Mouse (Mus musculus): ENCODE data around the gene Copa.

Copa gene

GRCm38 (mm10) chr1:172082899-172083445, 643 bp downstream of the Copa start:
- peak; percentile 47 for DNase-seq (ENCODE audit: low read depth, low spot score)

GRCm38 (mm10) chr1:172093522-172093921, 11.2 kb downstream of the Copa start:
- DNase-seq (ENCODE audit: low read depth, low spot score), result no peak

GRCm38 (mm10) chr1:172094295-172094694, 12.0 kb downstream of the Copa start:
- no peak for DNase-seq (ENCODE audit: low read depth, low spot score)

GRCm38 (mm10) chr1:172095202-172095601, 12.9 kb downstream of the Copa start:
- no peak for DNase-seq (ENCODE audit: low read depth, low spot score)

GRCm38 (mm10) chr1:172099325-172100033, 17.1 kb downstream of the Copa start:
- peak; percentile 42 for DNase-seq (ENCODE audit: low read depth, low spot score)

GRCm38 (mm10) chr1:172103619-172104018, 21.3 kb downstream of the Copa start:
- no peak for DNase-seq (ENCODE audit: low read depth, low spot score)

GRCm38 (mm10) chr1:172105101-172105500, 22.8 kb downstream of the Copa start:
- no peak for DNase-seq (ENCODE audit: low read depth, low spot score)

- no peak for DNase-seq (ENCODE audit: low read depth, low spot score)
Observed at GRCm38 (mm10) chr1:172107777-172108477, 25.6 kb downstream of the Copa start.

GRCm38 (mm10) chr1:172116948-172117347, 34.6 kb downstream of the Copa start:
- DNase-seq (ENCODE audit: low read depth, low spot score), result no peak

- no peak for DNase-seq (ENCODE audit: low read depth, low spot score)
Observed at GRCm38 (mm10) chr1:172119100-172119499, 36.8 kb downstream of the Copa start.

GRCm38 (mm10) chr1:172119720-172120119, 37.4 kb downstream of the Copa start:
- peak; percentile 80 for DNase-seq (ENCODE audit: low read depth, low spot score)

GRCm38 (mm10) chr1:172122671-172123070, 40.3 kb downstream of the Copa start:
- no peak for DNase-seq (ENCODE audit: low read depth, low spot score)

- no peak for DNase-seq (ENCODE audit: low read depth, low spot score)
Observed at GRCm38 (mm10) chr1:172124572-172124971, 42.2 kb downstream of the Copa start.

- DNase-seq (ENCODE audit: low read depth, low spot score), result peak; percentile 95
Observed at GRCm38 (mm10) chr1:172126376-172127347, 44.3 kb downstream of the Copa start, which contains the start of gene Pex19. Gene Pex19 (plus strand): TSS chr1:172126755.

- DNase-seq (ENCODE audit: low read depth, low spot score), result peak; percentile 29
Observed at GRCm38 (mm10) chr1:172127487-172127886, 45.2 kb downstream of the Copa start.

GRCm38 (mm10) chr1:172128563-172128962, 46.2 kb downstream of the Copa start:
- no peak for DNase-seq (ENCODE audit: low read depth, low spot score)

- peak; percentile 70 for DNase-seq (ENCODE audit: low read depth, low spot score)
Observed at GRCm38 (mm10) chr1:172129108-172129507, 46.8 kb downstream of the Copa start.

GRCm38 (mm10) chr1:172129780-172130179, 47.5 kb downstream of the Copa start:
- no peak for DNase-seq (ENCODE audit: low read depth, low spot score)

- peak; percentile 62 for DNase-seq (ENCODE audit: low read depth, low spot score)
Observed at GRCm38 (mm10) chr1:172132319-172132718, 50.0 kb downstream of the Copa start.

GRCm38 (mm10) chr1:172133535-172133934, 51.2 kb downstream of the Copa start:
- no peak for DNase-seq (ENCODE audit: low read depth, low spot score)

- no peak for DNase-seq (ENCODE audit: low read depth, low spot score)
Observed at GRCm38 (mm10) chr1:172134072-172134471, 51.7 kb downstream of the Copa start.

GRCm38 (mm10) chr1:172140160-172140559, 57.8 kb downstream of the Copa start:
- DNase-seq (ENCODE audit: low read depth, low spot score), result no peak

All from 3T3-L1 (cell line).